Mouse (Mus musculus): ENCODE measurements at regions not wholly inside any gene's neighbourhood (a gene's known extent, or its start where the extent isn't known, plus 50 kb on each side); places are given as distances from the start of the nearest gene placed in this dataset.
"Not testable (repeated sequence)": the region's sequence is repeated elsewhere in the genome, so short reads cannot be mapped to it uniquely, and the experiment has no call there.

GRCm38 (mm10) chr8:20122067-20122925 is 219.1 kb downstream of the Gm31371 start:
- DNase-seq (ENCODE audit: low spot score in 2 of 2) = peak; percentile 99 to 100

GRCm38 (mm10) chr8:20123545-20123944 is 220.4 kb downstream of the Gm31371 start:
- DNase-seq (ENCODE audit: low spot score in 2 of 2) = peak; percentile 52 to 62

- DNase-seq (ENCODE audit: low spot score in 2 of 2) = not testable (repeated sequence)
Measured at GRCm38 (mm10) chr8:20135626-20136025, 227.4 kb downstream of the Gm15319 start.

- not testable (repeated sequence) for DNase-seq (ENCODE audit: low spot score in 2 of 2)
Measured at GRCm38 (mm10) chr8:20145436-20145835, 217.6 kb downstream of the Gm15319 start.

GRCm38 (mm10) chr8:20151317-20152047 is 211.5 kb downstream of the Gm15319 start:
- DNase-seq (ENCODE audit: low spot score in 2 of 2) = not testable (repeated sequence)

GRCm38 (mm10) chr8:20154091-20154490 is 208.9 kb downstream of the Gm15319 start:
- DNase-seq (ENCODE audit: low spot score in 2 of 2) = peak; percentile 30 to 31
